Mouse (Mus musculus): ENCODE data around the gene Ncor2.
"Not testable (repeated sequence)": the region's sequence is repeated elsewhere in the genome, so short reads cannot be mapped to it uniquely, and the experiment has no call there.

The Ncor2 gene

DNA sequence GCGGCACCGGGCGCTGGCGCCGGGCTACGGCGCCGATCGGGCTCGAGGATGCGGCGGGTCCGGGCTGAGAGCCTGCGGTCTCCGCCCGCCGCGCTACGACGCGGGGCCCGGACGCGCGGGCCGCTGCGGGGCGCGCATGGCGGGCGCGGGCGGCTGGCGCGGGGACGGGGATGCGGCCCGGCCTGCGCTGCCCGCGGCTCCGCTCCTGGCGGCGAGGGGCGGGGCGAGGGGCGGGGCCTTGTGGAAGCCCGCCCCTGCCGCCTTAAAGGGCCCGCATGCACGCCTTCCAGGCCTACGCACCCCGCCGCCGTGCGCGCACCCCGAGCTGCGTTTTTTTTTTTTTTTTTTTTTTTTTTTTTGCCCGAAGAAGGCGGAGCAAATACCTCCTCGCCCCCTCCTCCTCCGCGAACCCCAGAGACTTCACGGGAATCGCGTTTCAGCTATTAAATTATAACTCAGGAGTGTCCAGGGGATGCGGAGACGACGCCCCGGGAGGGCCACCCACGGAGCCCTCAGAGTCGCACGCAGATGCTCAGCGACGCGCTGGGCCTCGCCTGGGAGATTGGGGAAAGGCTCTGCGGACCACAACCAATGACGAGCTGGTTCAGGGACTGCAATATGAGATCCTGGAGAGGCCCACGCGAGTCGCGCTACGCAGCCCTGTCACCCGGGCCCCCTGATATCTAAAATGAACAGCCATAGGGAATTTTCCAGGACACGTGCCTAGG lies at the start of gene Ncor2:
Gene Ncor2, minus strand, starts transcription at position 213 of the 728 bp plus-strand sequence.
- peak; percentile 90 for DNase-seq (ENCODE audit: low spot score)

DNA sequence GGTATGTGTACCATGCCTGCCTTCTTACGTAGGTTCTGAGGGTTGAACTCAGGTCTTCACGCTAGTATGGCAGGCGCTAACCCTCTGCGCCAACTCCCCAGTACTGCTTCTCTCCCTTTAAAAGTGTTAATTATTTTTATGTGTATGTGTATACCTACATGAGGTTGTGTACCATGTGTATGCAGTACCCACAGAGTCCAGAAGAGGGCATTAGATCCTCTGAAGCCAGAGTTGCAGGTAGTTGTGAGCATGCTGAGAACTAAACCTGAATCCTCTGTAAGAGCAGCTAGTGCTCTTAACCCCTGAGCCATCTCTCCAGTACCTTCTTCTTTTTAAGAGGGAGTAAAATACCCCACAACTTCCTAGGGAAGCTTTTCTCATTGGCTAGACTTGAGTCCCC lies 48.7 kb upstream of the Ncor2 start:
- DNase-seq (ENCODE audit: low spot score) = no peak

DNA sequence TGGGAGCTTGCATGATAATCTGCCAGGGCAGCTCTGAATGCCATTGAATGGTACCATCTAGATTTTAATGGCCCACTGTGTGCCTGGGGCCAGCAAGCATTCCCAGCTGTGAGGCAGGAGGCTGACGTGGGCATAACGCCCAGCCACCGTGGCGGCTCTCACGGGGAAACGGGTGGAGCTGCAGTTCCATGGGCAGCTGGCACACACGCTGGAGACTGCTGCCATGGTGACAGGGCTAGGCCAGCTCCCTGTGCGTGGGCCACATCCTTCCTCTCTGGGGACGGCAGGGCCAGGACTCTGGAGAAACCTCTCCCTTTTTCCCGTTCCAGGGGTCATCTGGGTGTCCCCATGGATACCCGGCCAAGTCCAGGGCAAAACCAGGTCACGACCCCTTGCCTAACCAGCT lies 47.2 kb upstream of the Ncor2 start:
- no peak for DNase-seq (ENCODE audit: low spot score)

DNA sequence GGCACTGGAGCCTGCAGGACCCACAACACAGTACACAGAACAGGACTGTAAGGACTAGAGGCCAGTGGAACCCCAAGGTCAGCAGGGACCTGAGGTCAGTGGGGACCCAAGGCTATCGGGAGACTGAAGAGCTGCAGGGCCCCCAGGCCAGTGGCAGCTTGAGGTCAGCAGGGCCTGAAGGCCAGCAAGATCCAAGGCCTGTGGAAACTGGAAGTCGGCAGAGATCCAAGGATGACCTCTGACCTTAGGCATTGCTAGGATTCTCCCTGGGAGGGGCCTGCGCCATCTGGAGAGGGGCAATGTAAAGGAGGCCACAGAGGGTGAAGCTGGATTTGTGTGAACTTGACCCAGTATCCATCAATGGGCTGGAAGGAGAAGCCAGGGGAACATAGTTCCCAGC lies 45.9 kb upstream of the Ncor2 start:
- DNase-seq (ENCODE audit: low spot score) = peak; percentile 80

DNA sequence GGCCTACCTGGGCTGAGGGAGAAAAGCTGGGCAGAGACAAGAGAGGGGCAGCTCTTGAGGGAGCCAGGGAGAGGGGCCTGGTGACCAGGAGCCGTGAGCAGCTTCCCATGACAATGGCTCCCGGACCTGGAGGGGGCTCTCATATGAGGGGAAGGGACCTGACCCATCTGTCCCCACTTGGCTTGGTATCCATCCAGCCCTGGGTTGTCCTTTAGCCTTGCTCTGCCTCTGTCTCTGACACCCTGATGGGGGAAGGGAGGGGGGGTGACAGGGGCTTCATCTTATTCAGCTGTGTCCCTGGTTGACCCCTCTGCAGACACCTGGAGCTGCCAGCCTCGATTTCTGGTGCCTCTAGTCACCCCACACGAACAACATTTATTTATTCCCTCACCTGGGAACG lies 44.9 kb upstream of the Ncor2 start:
- DNase-seq (ENCODE audit: low spot score) = no peak

DNA sequence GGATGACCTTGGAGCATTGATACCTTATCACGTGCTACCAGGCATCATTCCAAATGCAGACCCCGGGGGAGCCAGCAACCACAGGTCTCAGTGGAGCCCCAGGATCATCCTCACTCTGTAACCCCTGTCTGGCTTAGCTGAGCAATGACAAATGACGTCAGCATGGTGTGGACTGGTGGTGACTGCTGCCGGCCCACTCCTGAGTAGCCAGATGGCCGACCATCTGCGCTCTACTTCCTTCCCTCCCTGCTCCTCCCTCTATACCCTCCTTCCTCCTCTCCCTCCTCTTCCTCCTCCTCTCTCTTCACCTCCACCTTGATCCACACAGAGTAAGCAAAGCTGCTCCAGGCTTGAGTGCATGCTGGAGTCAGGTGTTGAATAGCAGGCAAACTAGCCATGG lies 43.7 kb upstream of the Ncor2 start:
- no peak for DNase-seq (ENCODE audit: low spot score)

DNA sequence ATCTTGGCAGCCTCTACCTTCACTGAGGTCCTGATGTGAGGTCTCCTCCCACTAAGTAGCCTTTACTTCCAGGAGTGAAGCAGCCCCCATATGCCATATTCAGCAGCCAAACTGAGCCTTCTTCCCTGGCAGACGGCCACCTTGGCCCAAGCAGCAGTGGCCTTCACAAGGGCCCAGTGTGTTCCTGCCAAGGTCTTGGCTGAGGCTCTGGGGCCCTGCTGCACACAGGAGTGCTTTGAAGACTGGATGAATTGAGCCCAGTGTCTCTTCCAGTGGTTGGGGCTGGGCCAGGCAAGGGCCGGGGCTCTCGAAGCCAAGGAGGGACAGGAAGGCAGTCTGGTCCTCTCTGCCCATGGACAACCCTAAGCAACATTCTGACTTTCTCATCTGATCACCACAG lies 42.8 kb upstream of the Ncor2 start:
- DNase-seq (ENCODE audit: low spot score) = no peak

DNA sequence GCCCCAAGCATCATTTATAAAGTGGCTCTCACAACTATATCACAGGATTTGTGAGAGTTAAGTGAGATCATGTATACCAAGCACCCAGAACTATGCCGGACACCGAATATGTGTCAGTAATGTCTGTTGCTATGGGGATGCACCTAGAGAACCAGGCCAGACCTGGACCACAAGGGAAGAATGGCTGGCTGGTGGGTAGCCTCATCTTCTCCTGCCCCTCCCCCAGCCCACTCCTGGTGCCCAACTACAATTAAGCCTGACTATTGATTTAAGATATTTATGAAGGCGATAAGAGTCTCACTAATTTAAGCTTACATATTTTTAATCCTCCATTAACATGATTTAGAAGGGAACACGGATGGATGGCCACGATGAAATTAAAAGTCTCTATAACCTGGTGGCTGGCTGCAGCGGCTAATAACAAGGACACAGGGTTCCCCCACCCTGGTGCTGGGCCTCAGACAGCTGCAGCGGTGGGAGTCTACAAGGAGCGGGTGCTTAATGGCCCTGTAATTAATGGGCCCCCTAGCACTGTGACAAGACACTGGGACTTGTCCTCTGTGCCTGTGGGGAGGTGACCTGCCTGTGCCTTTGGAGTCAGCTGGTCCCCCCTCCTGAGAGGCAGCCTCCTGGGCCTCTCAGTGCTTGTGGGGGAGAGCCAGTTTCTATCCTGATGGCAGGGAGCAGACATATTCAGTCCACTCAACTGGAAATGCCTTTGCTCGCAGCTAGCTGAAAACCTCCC lies 38.6 kb upstream of the Ncor2 start:
- no peak for DNase-seq (ENCODE audit: low spot score)

DNA sequence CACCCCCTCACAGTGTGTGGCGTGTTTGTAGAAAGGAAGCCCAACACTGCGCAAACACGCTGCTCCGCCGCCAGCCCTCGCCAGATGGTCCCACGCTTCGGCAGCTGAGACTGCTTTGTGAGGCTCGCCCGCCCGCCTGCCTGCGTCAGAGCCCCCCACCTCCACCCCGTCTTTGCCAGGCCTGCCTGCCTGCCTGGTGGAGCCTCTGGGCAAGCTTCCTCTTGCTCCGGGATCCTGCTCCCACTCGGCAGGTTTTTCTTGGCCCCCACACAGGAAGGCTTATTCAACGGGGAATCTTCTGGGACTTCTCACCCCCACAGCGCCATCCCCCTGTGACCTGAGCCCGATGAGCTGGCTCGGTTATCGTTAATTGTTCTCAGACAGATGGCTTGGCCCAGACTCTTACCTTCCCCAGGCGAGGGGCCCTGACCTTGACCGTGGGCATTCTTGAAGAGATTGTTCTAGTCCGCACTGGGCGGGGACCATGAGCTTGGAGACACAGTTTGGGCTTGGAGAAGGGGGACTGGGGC lies 37.0 kb upstream of the Ncor2 start:
- peak; percentile 79 for DNase-seq (ENCODE audit: low spot score)

DNA sequence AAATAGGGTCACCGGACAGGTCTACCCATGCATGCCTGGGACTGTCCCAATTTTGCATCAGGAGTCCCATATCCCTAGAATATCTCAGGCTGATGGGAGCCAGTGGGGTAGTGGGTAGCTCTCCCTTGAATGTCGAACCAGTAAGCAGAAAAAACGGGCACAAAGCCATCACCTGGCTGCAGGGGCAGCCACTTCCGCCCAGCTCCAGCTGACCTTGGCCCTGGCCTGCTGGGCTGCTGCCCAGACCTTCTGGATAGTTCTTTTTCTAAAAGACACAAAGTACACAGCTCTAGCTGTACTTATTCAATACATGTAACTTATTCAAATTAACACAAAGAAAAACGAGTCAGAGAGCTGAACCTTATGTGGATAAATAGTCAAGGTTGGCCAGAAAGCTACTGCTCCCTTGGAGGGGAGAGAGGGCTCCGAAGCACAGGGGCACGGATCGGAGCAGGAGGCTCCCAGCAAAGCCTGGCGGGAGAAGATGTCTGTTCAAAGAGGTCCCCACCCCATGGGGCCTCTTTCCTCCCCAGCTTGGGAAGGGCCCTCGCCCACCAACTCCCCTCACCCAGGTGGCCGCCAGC lies 36.4 kb upstream of the Ncor2 start:
- no peak for DNase-seq (ENCODE audit: low spot score)

DNA sequence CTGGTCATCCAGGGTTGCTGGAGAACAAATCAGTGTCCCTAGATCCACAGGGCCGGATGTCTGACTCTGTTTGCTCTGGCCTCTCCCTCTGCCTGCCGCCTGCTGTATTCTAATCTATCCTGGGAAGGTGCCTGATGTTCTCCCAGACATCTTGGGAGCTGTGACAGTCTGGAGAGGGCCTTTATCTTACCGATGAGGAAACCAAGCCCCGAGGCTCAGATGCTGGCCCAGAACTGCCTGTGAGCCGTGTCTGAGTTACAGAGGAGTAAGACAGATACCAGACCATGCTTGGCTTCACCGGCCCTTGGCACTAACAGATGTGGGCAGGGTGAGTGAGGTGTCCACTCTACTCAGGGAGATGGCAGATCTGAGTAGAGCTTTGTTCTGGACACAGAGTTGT lies 35.0 kb upstream of the Ncor2 start:
- DNase-seq (ENCODE audit: low spot score) = no peak

DNA sequence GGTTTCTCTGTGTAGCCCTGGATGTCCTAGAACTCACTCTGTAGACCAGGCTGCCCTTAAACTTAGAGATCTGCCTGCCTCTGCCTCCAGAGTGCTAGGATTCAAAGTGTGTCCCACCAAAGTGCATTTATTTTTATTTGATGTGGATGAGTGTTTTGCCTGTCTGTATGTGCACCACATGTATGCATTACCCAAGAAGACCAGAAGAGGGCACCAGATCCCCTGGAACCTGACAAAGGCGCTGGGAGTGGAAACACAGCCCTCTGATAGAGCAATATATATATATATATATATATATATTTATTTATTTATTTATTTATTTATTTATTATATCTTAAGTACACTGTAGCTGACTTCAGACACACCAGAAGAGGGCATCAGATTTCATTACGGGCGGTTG lies 25.9 kb upstream of the Ncor2 start:
- DNase-seq (ENCODE audit: low spot score) = peak; percentile 50

DNA sequence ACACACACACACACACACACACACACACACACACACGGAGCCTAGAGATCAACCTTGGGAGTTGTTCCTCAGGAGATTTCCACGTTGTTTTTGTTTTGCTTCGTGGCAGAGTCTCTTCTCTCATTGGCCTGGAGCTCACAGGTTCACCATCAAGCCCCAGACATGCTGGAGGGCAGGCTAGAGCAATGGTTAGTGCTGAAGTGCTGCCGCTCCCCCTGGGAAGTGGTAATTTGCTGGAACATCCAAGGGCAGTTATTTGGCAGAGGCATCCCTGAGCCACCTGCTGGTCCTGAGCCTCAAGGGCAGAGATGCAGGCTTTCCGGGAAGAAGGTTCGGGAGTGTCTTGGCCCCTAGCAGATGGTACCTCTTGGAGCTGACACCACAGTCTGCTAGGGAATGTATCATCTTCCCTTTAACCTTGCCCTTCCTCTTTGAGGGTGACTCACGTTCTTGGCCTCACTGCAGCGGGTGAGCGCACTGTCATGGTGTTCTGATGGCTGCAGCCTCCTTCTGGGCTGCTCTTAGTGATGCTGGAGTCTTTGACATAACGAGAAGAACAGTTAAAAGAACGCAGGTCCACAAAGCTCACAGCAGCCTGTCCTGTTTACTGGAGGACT lies 25.3 kb upstream of the Ncor2 start:
- no peak for DNase-seq (ENCODE audit: low spot score)

DNA sequence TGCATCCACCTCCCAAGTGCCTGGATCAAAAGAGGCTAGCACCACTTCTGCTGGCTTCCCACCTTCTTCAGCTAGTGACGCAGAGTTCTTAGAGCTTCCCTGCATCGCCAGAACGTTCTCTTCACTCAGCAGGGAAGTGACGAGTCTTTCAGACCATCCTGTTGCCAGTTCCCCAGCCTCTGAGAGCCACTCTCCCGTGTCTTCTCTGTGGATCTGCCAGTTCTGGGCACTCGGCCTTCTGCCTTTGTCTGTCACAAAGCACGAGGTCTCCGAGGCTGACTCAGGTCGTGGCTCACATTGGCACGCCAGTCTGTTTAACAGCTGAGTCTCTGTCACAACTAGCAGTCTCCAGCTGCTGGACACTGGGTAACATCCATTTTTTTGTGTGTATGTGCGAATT lies 24.7 kb upstream of the Ncor2 start:
- DNase-seq (ENCODE audit: low spot score) = no peak

DNA sequence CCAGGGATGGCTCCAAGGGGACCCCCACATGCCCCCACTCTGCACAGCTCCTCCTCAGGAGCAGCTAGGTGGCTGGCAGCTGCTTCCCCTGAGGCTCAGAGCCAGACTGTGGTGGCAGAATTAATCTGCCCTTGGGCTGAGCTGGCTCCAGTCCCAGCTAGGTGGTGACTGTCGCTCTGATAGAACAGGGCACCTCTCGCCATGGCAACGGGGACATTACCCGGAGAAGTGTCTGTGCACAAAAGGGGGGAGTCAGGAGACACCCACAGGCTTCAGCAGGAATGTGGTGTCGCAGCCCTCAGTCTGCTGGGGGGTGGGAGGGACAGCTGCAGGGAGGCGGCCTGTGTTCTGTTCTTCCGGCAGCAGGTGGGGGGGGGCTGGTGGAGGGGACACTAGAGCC lies 24.1 kb upstream of the Ncor2 start:
- no peak for DNase-seq (ENCODE audit: low spot score)

DNA sequence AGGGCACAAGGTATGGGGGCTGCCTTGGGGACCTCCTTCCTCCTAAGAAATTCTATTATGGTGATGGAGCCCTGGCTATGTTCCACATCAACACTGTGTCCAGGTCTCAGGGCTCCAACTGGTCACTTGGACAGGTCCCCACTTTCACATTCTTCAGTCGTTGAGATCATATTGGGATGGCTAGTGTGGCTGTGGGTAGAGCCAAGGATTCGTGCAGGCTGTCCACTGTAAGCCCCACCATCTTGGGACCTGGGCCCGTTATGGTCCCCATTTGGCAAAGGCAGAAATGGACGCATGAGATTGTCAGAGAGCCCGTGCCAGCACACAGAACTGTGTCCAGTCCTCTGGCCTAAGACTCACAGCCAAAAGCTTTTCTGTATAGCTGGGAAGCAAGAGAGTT lies 23.1 kb upstream of the Ncor2 start:
- DNase-seq (ENCODE audit: low spot score) = no peak

DNA sequence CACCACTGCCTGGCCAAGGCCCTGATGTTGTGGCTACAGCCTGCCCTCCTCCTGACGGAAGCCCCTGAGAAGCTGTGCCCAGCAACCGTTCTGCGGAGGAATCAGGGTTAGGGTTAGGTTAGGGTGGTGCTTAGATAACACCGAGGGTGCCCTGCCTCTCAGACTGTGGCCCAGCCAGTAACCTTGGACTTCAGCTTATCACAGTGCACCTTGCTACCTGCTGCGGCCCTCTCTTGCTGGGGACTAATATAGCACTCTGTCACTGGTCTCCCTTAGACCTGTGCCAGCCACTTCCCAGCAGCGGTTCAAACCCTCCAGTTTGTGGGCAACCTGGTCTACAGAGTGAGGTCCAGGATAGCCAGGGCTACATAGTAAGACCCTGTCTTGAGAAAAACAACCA lies 20.1 kb upstream of the Ncor2 start:
- DNase-seq (ENCODE audit: low spot score) = no peak

DNA sequence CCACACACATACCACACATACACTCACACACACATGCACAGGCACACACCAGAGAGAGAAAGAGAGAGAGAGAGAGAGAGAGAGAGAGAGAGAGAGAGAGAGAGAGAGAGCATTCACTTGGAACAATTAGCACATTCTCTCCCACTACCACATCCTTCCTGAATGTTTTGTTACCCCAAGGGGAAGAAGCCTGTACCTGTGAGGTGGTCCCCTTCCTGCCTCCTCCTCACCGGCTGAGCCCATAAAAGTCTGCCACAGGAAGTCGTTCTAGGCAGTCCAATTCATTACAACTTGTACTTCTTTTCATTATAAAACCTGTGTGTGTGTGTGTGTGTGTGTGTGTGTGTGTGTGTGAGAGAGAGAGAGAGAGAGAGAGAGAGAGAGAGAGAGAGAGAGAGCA lies 18.3 kb upstream of the Ncor2 start:
- DNase-seq (ENCODE audit: low spot score) = not testable (repeated sequence)

DNA sequence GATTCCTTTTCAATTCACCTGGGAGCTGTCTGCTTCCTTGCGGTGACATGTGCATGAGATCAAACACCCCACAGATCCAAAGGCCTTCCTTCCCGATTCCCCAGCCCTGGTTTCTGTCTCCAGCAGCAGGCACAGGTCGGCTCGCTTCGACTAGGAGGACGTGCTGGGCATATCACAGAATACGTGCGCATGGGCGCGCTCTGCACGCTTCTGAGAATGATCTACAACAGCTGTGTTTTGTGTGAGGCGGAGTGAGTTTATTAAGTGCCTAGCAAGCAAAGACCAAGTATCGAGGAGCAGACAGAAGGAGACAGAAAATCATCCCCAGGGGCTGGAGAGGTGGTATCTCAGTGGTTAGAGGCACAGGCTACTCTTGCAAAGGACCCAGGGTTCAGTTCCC lies 17.0 kb upstream of the Ncor2 start:
- no peak for DNase-seq (ENCODE audit: low spot score)

DNA sequence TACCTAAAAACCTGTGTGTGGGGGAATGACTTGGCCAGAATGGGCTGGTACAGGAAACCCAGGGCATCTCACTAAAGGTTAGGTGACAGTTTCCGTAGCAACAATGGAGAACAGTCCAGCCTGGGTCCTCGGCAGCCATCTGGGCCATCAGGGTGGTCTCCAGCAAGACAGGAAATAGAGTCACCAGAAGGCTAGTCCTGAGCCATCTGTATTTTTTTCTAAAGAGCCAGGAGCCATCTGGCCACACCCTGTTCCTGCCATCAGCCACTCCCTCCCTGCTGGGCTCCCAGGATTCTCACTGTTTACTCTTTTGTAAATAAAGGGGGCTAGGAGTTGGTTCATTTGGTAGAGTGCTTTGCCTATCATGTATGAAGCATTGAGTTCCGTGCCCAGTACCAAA lies 16.1 kb upstream of the Ncor2 start:
- DNase-seq (ENCODE audit: low spot score) = no peak

DNA sequence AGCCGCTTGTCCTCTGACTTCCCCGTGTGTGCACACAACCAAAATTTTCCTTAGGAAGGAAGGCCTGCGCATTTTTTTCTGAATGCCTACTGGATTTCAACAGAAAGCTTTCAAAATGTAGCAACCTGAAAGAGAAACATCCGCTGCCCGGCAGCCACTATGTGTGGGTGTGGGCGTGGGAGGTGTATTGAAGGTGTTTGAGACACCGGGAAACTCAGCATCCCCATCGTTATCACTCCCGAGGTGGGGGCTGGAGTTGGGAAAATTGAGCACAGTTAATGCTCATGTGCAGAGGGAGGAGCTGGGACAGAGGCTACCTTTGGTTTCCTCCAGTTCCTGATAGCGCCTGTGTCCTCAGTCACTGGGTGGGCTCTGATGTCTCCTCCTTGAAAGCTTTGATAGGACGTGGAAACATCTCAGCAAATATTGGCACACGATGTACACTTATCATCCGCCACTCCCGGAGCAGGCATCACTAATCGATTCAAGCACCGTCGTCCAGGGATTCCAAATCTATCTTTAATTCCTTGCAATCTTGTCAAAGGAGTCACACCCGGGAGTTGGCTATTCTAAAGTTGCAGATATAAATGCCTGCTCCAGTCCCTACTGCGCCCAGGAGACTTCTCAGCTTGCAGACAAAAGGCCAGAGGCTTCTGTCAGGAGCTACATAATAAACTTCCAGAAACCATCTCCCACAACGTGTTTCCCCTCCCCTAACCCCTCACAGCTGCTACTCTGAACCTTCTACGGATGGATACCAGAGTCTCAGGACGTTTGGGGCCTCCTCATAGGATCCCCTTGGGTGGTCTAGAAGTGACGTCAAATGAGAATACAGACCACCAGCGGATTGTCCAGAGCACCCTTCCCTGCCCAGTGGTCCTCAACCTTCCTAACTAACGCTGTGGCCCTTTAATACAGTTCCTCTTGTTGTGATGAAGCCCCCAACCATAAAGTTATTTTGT lies 14.7 kb upstream of the Ncor2 start:
- DNase-seq (ENCODE audit: low spot score) = no peak

DNA sequence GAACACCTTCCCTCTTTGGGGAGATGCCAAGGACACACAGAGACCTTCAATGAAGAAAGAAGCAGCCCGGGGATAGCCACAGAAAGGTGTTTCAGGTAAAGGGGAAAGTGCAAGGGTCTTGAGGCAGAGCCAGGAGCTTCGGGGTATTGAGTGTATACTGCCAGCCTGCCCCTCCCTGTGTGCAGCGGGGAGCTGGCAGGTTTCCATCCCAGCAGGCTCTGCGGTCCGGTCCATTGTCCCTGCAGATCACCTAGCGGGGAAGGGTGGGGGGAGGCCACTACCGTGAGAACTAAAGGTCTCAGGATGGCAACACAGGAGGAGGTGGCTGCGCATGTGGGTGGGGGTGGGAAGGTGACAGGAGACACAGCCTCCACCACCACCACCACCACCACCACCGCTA lies 12.6 kb upstream of the Ncor2 start:
- DNase-seq (ENCODE audit: low spot score) = no peak
